Mouse (Mus musculus): Measurements from ENCODE around the gene Nr1d1. TPM values are rescaled to one million over a fixed set of nuclear protein-coding genes. Genes with fewer than 3 reads are reported as not detected.

Nr1d1 gene
- polyA plus RNA-seq (2016; fragmentation: Nextera tagmentation; extraction: Ambion mirVana) = 6.4 TPM in 2 replicates

- under 1% methylated on average over 22 of the region's 22 CpGs for WGBS
- H3K9ac ChIP-seq = peak within 1 kb of the TSS; percentile 66
- H3K9me3 ChIP-seq (replicated peaks) = no peaks in the 10 kb centered on the region
- H3K36me3 ChIP-seq = peaks cover 20% of the 10 kb centered on the region
- H3K4me3 ChIP-seq = peak within 1 kb of the TSS; percentile 53
- ATAC-seq (ENCODE audit: insufficient number of reproducible peaks, low FRiP score) = no peak
- H3K4me2 ChIP-seq = peak within 1 kb of the TSS; percentile 85
- H3K4me1 ChIP-seq (replicated peaks) = peaks cover 75% of the 10 kb centered on the region
- H3K27me3 ChIP-seq (replicated peaks) = no peaks in the 10 kb centered on the region
- H3K27ac ChIP-seq (ENCODE audit: poor library complexity, severe bottlenecking) = peak within 1 kb of the TSS; percentile 97
Measured at GRCm38 (mm10) chr11:98774582-98775347, at the start of gene Nr1d1. Gene Nr1d1 (minus strand): TSS chr11:98775333.

DNA sequence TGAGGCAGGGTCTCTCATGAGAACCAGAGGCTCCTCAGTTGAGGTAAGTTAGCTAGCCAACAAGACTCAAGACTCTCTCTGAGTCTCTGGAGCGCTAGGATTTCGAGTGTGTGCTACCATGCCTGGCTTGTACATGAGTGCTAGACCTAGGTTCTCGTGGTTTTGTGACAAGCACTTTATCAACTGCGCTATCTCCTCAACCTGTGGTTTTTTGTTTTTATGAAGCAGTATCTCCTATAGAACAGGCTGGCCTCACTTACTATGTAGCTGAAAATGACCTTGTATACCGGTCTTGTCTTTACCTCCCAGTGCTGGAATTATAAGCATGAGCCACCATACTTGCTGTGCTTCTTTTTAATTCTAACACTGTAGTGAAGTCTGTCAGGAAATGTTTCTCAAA, 45.8 kb upstream of the Nr1d1 start:
- Histone ChIP-seq H3K9me3 (replicated peaks) (no peaks in the 10 kb centered on the region), H3K4me3 (no peak overlapping the region), H3K36me3 (peaks cover 93% of the 10 kb centered on the region), H3K9ac (no peak overlapping the region), H3K4me1 (replicated peaks) (no peaks in the 10 kb centered on the region), H3K27ac (ENCODE audit: poor library complexity, severe bottlenecking) (no peak overlapping the region), H3K27me3 (replicated peaks) (no peaks in the 10 kb centered on the region), H3K4me2 (no peak overlapping the region)
- 89% methylated on average over 5 of the region's 5 CpGs for WGBS
- no peak for ATAC-seq (ENCODE audit: insufficient number of reproducible peaks, low FRiP score)

GRCm38 (mm10) chr11:98816706-98817239, 41.6 kb upstream of the Nr1d1 start:
- no peak overlapping the region for H3K27ac ChIP-seq (ENCODE audit: poor library complexity, severe bottlenecking)
- no peak for ATAC-seq (ENCODE audit: insufficient number of reproducible peaks, low FRiP score)
- H3K4me3 ChIP-seq = no peak overlapping the region
- no peak overlapping the region for H3K9ac ChIP-seq
- no peak overlapping the region for H3K4me2 ChIP-seq
- H3K27me3 ChIP-seq (replicated peaks) = no peaks in the 10 kb centered on the region
- H3K36me3 ChIP-seq = peaks cover 90% of the 10 kb centered on the region
- 93% methylated on average over 1 of the region's 1 CpGs for WGBS
- no peaks in the 10 kb centered on the region for H3K9me3 ChIP-seq (replicated peaks)
- H3K4me1 ChIP-seq (replicated peaks) = no peaks in the 10 kb centered on the region

DNA sequence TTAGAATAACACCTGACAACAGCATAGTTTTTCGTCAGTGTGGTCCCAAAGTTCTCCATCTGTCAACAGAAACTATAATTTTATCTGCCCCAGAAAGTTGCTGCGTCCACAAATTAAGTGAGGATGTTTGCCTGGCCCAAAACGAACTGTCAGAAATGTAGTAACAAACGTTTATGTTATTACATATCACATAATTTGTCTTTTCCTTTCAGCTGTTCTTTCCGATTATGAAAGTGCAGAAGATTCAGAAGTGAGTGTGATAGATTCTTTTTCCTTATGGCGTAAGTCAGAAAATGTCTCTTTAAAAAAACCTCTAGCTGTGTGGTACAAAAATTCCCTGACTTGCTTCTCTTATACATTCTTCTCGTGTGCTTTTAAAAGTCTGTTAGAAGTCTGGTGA, 35.6 kb upstream of the Nr1d1 start:
- Histone ChIP-seq H3K9me3 (replicated peaks) (no peaks in the 10 kb centered on the region), H3K4me2 (peak overlapping the region; percentile 85), H3K4me1 (replicated peaks) (peaks cover 15% of the 10 kb centered on the region), H3K27me3 (replicated peaks) (no peaks in the 10 kb centered on the region), H3K9ac (peak overlapping the region; percentile 98), H3K36me3 (peaks cover 62% of the 10 kb centered on the region), H3K4me3 (peak overlapping the region; percentile 98), H3K27ac (ENCODE audit: poor library complexity, severe bottlenecking) (peak overlapping the region; percentile 99; the same call in 1 of the 2 replicates)
- ATAC-seq (ENCODE audit: insufficient number of reproducible peaks, low FRiP score) = no peak
- 66% methylated on average over 7 of the region's 7 CpGs for WGBS

DNA sequence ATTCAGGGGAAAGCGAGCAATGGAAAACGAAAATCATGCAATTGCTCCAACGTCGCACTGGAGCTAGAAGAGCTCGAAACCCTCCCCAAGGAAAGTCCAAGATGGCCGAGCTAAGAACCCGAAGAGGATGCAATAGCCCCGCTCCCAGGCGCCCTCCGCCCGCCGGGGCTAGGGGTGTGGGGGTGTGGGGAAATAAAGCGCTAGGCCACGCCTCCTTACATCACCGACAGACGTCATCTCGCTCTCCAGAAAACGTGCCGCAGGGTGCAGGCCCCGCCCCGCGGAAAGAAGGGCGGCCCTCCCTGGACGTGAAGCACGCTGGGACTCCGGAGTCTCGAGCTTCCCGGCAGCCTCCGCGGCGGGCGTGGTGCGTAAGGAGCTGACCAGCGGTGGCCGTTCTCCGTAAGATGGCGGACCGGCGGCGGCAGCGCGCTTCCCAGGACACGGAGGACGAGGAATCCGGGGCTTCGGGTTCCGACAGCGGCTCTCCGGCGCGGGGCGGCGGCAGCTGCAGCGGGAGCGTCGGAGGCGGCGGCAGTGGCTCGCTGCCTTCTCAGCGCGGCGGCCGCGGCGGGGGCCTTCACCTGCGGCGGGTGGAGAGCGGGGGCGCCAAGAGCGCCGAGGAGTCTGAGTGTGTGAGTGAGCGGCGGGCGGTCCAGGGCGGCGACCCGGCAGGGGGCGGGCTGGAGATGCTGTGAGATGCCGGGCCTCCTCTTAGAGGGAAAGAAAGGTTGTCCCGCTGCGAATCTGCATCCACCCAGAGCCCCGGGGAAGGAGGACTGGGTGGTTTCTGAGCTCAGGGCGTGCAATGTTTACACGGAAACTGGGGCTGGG, 34.5 kb upstream of the Nr1d1 start:
- Histone ChIP-seq H3K4me3 (peak overlapping the region; percentile 98), H3K9me3 (replicated peaks) (no peaks in the 10 kb centered on the region), H3K36me3 (peaks cover 62% of the 10 kb centered on the region), H3K27ac (ENCODE audit: poor library complexity, severe bottlenecking) (peak overlapping the region; percentile 99), H3K9ac (peak overlapping the region; percentile 98), H3K4me1 (replicated peaks) (peaks cover 15% of the 10 kb centered on the region), H3K4me2 (peak overlapping the region; percentile 85), H3K27me3 (replicated peaks) (no peaks in the 10 kb centered on the region)
- peak; percentile 98 for ATAC-seq (ENCODE audit: insufficient number of reproducible peaks, low FRiP score)
- under 1% methylated on average over 84 of the region's 84 CpGs for WGBS

- Histone ChIP-seq H3K27ac (ENCODE audit: poor library complexity, severe bottlenecking) (peak overlapping the region; percentile 99; the same call in 1 of the 2 replicates), H3K27me3 (replicated peaks) (no peaks in the 10 kb centered on the region), H3K9me3 (replicated peaks) (no peaks in the 10 kb centered on the region), H3K36me3 (peaks cover 64% of the 10 kb centered on the region), H3K4me3 (0 out of 2 replicates have a peak overlapping the region, but pooled peaks have one; percentile 98), H3K9ac (no peak overlapping the region), H3K4me2 (peak overlapping the region; percentile 68; the same call in 1 of the 2 replicates), H3K4me1 (replicated peaks) (peaks cover 20% of the 10 kb centered on the region)
- no peak for ATAC-seq (ENCODE audit: insufficient number of reproducible peaks, low FRiP score)
- WGBS = 79% methylated on average over 2 of the region's 2 CpGs
Measured at GRCm38 (mm10) chr11:98808417-98808816, 33.3 kb upstream of the Nr1d1 start.

DNA sequence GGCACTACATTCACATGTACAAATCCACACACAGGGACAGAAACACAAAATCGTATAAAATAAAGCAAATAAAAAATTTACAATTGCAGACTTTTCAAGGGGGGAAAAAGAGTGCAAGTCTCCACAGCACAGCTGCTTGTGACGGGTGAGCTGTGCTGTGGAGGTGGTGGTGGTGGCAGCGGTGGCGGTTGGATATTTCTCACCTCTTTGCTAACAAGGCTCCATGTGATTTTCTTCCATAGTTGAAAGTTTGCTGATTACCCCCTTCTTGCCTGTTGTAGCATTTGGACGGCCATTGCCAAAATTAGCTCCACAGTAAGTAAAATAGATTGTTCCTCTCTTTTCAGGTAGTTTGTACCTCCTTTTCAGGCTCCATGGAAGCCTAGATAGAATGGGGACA, 29.5 kb upstream of the Nr1d1 start, which contains the start of gene Casc3:
Gene Casc3, plus strand, starts transcription at position 301 of the 400 bp plus-strand sequence.
- Histone ChIP-seq H3K27ac (ENCODE audit: poor library complexity, severe bottlenecking) (peak within 1 kb of the TSS; percentile 50; the same call in 1 of the 2 replicates), H3K4me3 (no peak within 1 kb of the TSS)
- 92% methylated on average over 5 of the region's 5 CpGs for WGBS

DNA sequence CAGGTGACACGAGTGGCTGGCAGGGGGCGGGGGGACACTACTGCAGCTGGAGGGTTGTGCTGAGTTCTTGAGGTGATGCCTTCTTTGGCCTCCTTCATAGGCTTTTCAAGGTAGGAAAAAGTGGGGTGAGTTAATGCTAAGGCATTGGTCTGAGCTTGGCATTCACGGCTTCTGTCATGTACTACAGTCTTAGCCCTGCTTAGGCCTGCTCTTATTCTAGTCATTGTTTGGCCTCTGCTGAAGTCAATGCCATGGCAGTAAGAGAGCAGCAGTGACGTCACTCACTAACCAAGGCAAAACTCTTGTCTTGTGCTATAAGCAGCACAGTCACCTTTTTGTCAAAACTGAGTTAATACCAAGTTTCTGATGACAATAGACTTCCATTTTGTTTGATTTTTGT, 22.8 kb upstream of the Nr1d1 start:
- H3K36me3 ChIP-seq = peaks cover 43% of the 10 kb centered on the region
- no peak for ATAC-seq (ENCODE audit: insufficient number of reproducible peaks, low FRiP score)

More for the DNA sequence above, 29.5 kb upstream of the Nr1d1 start, which contains the start of gene Casc3:
- Histone ChIP-seq H3K4me2 (no peak within 1 kb of the TSS), H3K9ac (no peak within 1 kb of the TSS), H3K9me3 (replicated peaks) (no peaks in the 10 kb centered on the region), H3K36me3 (peaks cover 79% of the 10 kb centered on the region), H3K4me1 (replicated peaks) (peaks cover 14% of the 10 kb centered on the region), H3K27me3 (replicated peaks) (no peaks in the 10 kb centered on the region)
- ATAC-seq (ENCODE audit: insufficient number of reproducible peaks, low FRiP score) = no peak

DNA sequence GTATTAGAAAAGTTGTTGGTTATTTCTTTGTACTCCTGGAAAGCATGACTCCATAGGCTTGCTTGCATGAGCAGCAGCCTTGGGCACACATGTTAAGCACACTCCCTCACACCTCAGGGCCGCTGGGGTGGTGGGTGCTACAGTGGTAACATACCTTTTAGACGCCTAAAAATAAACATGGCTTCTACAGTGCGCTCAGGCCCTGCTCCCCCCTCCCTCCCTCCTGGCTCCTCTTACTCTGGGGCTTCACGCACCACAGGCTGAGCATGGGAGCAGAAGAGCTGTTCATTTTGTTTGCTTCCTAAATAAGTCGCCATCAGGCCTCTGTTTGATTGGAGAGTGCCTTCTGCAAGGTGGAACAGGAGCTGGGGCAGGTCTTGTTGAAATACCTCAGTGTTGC, 22.2 kb upstream of the Nr1d1 start:
- 8% methylated on average over 5 of the region's 5 CpGs for WGBS
- Histone ChIP-seq H3K4me1 (replicated peaks) (peaks cover 22% of the 10 kb centered on the region), H3K9ac (peak overlapping the region; percentile 99), H3K27me3 (replicated peaks) (no peaks in the 10 kb centered on the region), H3K4me2 (peak overlapping the region; percentile 91), H3K4me3 (peak overlapping the region; percentile 91), H3K36me3 (peaks cover 37% of the 10 kb centered on the region), H3K27ac (ENCODE audit: poor library complexity, severe bottlenecking) (peak overlapping the region; percentile 100), H3K9me3 (replicated peaks) (no peaks in the 10 kb centered on the region)
- ATAC-seq (ENCODE audit: insufficient number of reproducible peaks, low FRiP score) = no peak

More for the DNA sequence above, 22.8 kb upstream of the Nr1d1 start:
- Histone ChIP-seq H3K4me3 (peak overlapping the region; percentile 91), H3K9me3 (replicated peaks) (no peaks in the 10 kb centered on the region), H3K27me3 (replicated peaks) (no peaks in the 10 kb centered on the region), H3K4me1 (replicated peaks) (peaks cover 22% of the 10 kb centered on the region), H3K27ac (ENCODE audit: poor library complexity, severe bottlenecking) (peak overlapping the region; percentile 100), H3K9ac (peak overlapping the region; percentile 99), H3K4me2 (peak overlapping the region; percentile 91)
- 38% methylated on average over 4 of the region's 4 CpGs for WGBS

- 2% methylated on average over 23 of the region's 23 CpGs for WGBS
- Histone ChIP-seq H3K9ac (peak overlapping the region; percentile 99), H3K27me3 (replicated peaks) (no peaks in the 10 kb centered on the region), H3K4me1 (replicated peaks) (peaks cover 22% of the 10 kb centered on the region), H3K27ac (ENCODE audit: poor library complexity, severe bottlenecking) (peak overlapping the region; percentile 100), H3K4me2 (peak overlapping the region; percentile 91), H3K9me3 (replicated peaks) (no peaks in the 10 kb centered on the region), H3K4me3 (peak overlapping the region; percentile 91), H3K36me3 (peaks cover 32% of the 10 kb centered on the region)
- ATAC-seq (ENCODE audit: insufficient number of reproducible peaks, low FRiP score) = peak; percentile 7; the same call in 1 of the 2 replicates
Measured at GRCm38 (mm10) chr11:98796515-98797216, 21.5 kb upstream of the Nr1d1 start.
